Mouse (Mus musculus): ENCODE measurements around the gene Thrap3.

GRCm38 (mm10) chr4:126137773-126138172 is 64.8 kb downstream of the Thrap3 start:
- TF ChIP-seq CTCF (IDR thresholded peaks at IDR 0.05; ENCODE audit: control insufficient read depth, insufficient read depth, low read length) (no peak), POLR2A (IDR thresholded peaks at IDR 0.05; ENCODE audit: borderline replicate concordance, control insufficient read depth, low read depth, low read length) (no peak)

Measured in bone marrow, adult 2 months (tissue).